Mouse (Mus musculus) right cerebral cortex, adult 2 months (tissue): ENCODE data around the gene Tmem72.

Experiments
- DNase-seq, 2 experiments: peaks; one replicate each; pipeline ENCODE4 v3.0.0; 2021 to 2022; ENCODE audit warnings: low spot score in 2 of 2

The Tmem72 gene

DNA sequence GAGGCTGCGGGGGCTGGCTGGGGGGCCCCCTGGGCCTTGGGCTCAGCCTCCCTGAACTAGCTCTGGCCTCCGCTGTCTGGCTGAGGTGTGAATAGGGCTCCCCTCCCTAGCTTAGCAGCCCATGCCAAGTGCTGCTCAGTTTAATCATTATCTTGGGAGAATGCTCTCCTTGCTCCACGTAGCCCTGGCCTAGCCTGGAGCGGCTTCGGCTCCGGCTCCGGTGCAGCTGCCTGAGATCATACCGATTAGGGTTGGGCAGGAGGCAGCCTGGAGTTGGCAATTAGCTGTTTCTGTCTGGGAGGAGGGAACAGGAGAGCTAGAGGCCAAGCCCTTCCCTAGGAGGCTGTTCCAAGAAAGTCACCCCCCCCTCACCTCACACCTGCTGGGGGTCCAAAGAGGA, at the start of gene Tmem72:
TSS of gene Tmem72 (minus strand) at position 248 of the 400 bp plus-strand sequence.
- no peak for DNase-seq

DNA sequence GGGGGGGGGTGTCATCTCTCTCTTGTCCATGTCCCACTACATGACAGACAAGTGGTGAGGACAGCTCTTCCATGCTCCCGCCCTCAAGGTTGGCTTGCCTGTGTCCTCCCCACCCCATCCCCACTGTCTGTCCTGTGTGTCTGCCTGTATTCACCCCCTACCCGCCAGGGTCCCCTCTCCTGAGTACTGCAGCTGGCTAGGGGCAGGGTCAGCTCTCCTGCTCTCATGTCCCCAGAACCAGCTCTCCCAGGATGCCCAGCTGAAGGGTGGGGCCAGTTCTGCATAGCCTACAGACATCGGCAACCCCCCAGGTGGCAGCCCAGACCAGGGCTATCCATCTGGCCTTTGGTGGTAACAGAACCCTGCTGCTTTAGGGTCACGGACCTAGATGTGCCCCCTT, 47.8 kb upstream of the Tmem72 start:
- DNase-seq = no peak

DNA sequence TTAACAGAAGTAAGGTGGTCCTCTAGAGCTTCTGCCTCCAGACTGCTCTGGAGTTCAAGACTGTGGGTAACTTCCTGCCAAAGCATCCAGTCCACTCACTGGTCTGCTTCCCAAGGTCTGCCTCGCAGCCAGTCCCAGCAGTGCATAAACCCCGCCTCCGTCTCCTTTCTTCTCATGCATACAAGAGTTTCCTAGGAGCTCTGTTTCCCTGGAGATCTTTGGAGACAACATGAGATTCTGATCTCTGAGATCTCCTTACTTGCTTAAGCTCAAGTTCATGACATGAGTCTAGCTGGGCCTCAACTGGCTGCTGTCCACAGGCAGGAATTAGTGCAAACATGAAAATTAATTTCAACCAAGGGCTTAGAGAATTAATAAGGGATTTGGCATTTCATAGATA, 45.6 kb upstream of the Tmem72 start:
- DNase-seq = no peak

DNA sequence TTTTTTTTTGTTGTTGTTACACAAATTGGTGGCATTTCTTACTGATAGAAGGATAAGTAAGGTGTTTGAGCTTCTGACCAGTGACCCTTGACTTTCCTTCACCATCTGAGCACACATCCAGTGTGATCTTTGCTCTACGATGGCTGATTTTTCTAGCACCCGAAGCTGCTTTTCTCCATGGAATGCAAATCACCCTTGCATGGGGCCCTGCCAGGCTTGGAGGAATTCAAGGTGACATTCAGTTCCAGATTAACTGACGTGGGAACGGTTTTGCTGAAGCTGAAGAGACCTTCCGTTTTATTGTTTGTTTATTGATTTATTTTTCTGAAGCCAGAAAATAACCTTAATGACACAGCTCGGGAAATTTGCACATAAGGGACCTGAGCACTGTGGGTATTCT, 43.5 kb upstream of the Tmem72 start:
- DNase-seq = no peak

DNA sequence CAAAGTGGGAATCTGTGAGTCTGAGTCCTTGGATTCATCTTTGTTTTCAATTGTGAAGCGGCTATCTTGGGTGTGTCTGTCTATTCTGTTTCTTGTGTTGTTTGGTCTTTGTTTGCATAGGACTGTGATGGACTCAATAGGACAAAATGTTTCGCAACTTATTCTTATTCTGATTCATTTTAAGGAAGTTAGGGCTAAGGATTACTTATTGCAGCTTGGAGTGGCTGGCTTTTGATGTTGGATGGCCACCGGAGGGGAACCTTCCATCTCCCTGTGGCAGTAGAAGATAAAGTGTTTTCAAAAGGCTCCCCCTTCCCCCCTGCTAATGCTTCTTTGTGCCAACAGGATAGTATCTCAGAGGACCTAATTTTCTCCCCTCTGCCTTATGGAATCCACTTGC, 39.7 kb upstream of the Tmem72 start:
- DNase-seq = no peak

- DNase-seq = no peak
Measured at GRCm38 (mm10) chr6:116738046-116738445, 21.3 kb upstream of the Tmem72 start.

- no peak for DNase-seq
Measured at GRCm38 (mm10) chr6:116735361-116735760, 18.6 kb upstream of the Tmem72 start.

- no peak for DNase-seq
Measured at GRCm38 (mm10) chr6:116733577-116733976, 16.9 kb upstream of the Tmem72 start.

- DNase-seq = no peak
Measured at GRCm38 (mm10) chr6:116724489-116725160, 7.9 kb upstream of the Tmem72 start.

DNA sequence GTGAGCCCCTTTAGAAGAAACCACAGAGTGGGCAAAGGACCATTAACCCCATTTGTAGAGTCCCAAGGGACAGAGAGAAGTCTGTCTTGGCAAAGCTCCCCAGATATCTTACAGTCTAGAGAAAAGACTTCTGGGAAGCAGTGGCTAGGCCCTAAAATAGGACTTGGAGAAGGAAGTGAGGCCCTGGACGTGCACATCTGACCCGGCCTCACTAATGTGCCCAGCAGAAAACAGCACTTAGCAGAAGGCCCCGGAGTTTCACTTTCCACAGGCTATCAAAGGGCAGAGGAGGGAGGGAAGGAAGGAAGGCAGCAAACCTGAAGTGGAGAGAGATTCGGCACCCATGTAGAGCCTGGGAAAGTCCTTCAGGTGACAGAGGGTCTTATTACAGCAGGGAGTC, 2.2 kb upstream of the Tmem72 start:
- no peak for DNase-seq

DNA sequence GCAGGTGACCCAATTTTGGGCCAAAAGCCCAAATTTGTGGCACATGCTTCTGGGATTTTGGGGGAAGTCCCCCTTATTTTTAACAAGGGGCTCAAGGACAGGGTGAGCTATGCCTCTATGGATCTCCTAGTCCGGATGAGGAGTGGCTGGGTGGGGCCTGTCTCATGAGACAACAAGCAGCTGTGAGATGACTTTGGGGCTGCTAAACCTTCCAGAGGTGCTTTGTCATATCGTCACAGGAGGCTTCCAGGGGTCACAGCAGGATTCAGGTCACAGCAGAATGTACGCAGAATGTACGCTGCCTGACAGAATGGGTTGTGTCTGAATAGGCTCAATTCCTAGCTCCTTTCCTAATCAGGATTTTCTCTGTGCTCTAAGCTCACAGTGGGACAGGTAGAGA, 1.6 kb upstream of the Tmem72 start:
- DNase-seq = no peak

- no peak for DNase-seq
Measured at GRCm38 (mm10) chr6:116717851-116718250, 1.1 kb upstream of the Tmem72 start.

- no peak for DNase-seq
Measured at GRCm38 (mm10) chr6:116715166-116715565, 1.5 kb downstream of the Tmem72 start.

DNA sequence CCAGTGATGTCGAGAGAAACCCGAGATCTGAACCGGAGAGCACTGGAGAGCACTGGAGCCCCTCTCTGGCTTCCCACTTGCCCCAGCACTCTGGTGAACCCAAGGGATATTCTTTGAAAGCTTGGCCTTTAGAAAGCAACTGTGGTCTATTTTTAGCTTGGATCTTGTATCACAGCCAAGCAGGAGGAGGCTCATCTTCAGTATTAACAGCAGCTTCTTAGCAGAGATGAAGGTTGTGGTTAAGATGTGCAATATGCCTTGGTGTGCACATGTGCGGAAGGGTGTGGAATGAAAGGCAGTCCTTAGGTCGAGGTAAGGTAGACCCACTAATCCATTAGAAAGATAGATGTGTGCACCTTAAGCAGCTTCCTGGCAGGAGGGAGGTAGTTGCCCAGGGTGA, 2.1 kb downstream of the Tmem72 start:
- peak; percentile 23 for DNase-seq

DNA sequence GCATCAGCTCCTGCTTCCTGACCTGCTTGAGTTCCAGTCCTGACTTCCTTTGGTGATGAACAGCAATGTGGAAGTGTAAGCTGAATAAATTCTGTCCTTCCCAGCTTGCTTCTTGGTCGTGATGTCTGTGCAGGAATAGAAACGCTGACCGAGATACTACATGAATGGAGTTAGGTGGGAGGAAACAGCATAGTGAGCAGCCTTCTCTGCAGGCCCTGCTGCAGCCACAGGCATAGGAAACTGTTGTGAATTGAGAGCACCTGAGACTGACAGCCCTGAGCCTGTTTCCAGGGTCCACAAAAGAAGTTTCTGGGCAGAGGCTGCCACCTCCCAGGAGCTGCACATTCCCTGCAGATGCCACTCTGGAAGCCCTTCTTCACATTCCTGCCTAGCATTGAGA, 2.7 kb downstream of the Tmem72 start:
- DNase-seq = no peak

DNA sequence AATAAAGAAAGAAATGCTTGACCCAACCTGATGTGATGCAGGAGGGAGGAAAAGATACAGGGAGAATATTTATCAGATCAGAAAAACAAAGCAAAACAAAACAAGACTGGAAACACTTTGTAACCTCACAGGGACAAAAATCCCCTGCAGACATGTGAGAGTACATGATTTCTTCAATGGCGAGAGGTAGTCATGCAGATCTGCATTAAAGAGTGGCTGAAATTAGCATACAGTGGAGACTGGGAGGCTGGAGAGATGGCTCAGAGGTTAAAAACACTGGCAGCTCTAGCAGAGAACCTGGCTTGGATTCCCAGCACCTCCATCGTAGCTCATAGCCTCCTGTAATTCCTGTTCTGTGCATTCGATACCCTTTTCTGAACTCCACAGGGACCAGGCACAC, 4.2 kb downstream of the Tmem72 start:
- no peak for DNase-seq

DNA sequence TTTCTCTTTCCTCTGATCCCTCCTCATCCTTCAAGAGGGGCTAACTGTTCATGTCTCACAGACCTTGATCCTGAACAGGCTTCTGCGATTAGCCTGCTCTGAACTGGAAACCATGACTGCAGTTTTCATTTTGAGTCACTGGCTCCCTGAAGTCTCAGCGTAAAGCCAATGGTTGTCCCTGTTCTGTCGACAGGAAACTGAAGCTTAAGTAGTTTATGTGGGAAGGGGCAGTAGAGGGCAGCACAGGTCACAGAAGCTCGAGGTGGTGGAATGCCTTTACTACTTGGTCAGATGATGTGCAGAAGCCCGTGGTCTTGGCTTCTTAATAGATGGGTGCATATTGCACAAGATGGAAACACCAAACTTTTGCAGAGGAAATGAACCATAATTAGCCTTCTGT, 4.7 kb downstream of the Tmem72 start:
- DNase-seq = no peak

GRCm38 (mm10) chr6:116704320-116704719, 12.4 kb downstream of the Tmem72 start:
- no peak for DNase-seq

DNA sequence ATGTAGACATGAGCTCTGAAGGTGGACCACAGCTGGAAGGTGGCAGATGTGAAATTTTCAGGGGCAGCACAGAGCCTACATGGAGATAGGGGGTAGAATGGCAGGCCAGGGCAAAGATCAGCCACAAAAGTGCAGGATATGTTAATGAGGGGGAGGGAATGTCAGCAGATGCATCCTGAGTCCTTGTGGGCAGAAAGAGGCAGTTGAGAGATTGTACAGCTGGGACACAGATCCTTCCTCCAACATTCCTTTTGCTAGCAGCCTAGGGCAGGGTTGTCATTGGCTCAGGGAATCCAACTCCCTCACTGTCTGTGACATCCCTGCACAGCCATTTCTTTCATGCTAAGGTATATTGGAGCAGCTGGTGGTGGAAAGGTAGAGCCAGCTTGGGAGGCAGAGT, 15.9 kb downstream of the Tmem72 start:
- DNase-seq = no peak

DNA sequence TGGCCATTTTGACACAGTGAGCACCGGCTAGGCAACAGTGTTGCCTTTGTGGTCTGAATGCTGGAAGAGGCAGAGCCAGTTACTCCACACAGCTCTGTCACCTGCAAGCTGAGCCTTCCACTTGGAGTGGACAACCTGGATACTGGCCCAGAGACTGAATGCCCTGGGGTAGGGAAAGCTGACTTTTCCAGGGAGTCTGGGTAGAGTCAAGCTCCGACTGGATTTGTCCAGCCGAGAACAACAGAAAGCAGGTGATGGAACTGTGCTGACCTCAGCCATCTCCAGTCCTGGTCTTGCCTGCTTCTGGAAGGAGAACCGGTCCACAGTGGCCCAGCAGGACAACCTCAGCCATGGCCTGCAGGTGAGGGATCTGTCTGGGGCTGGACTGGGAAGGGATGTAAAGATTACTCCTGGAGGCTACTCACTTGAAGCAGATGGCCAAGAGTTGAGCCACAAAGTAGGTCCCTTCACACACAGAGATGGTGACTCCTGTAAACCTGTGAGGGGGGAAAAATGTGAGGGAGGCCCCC, 18.8 kb downstream of the Tmem72 start:
- no peak for DNase-seq

- no peak for DNase-seq
Measured at GRCm38 (mm10) chr6:116697413-116697812, 19.3 kb downstream of the Tmem72 start.

GRCm38 (mm10) chr6:116694346-116694745, 22.4 kb downstream of the Tmem72 start:
- no peak for DNase-seq

DNA sequence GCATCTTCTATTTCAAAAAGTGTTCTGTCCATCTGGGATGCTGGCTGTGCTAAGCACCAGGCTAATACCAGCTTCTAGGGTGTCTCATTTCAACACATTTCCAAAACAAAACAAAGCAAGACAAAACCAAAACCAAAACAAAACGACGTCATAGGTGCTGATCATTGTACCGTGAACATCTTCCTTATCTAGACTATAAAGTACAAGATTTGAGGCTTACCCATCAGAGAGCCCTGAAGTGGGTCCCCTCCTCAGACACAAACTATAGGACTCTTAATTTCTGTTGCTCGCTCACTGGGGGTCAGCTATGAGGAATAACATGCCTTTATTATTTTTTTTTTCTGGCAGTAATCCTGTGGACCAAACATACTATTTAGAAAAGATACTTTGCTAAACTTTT, 23.1 kb downstream of the Tmem72 start:
- DNase-seq = no peak

- no peak for DNase-seq
Measured at GRCm38 (mm10) chr6:116682317-116682716, 34.4 kb downstream of the Tmem72 start.
